Mouse (Mus musculus): ENCODE data around the gene Tcf7l2.

The Tcf7l2 gene

GRCm38 (mm10) chr19:55794194-55794945 lies 52.8 kb downstream of the Tcf7l2 start:
- no peak for DNase-seq (ENCODE audit: low spot score)

GRCm38 (mm10) chr19:55794946-55795340 lies 53.3 kb downstream of the Tcf7l2 start:
- no peak for DNase-seq (ENCODE audit: low spot score)

GRCm38 (mm10) chr19:55795349-55795748 lies 53.7 kb downstream of the Tcf7l2 start:
- DNase-seq (ENCODE audit: low spot score) = no peak

GRCm38 (mm10) chr19:55797834-55798233 lies 56.2 kb downstream of the Tcf7l2 start:
- DNase-seq (ENCODE audit: low spot score) = no peak

- DNase-seq (ENCODE audit: low spot score) = no peak
These were observed 57.8 kb downstream of the Tcf7l2 start for GRCm38 (mm10) chr19:55799411-55799810.

- DNase-seq (ENCODE audit: low spot score) = no peak
These were observed 58.4 kb downstream of the Tcf7l2 start for GRCm38 (mm10) chr19:55800059-55800458.

GRCm38 (mm10) chr19:55803121-55803520 lies 61.5 kb downstream of the Tcf7l2 start:
- no peak for DNase-seq (ENCODE audit: low spot score)

GRCm38 (mm10) chr19:55803797-55804196 lies 62.2 kb downstream of the Tcf7l2 start:
- DNase-seq (ENCODE audit: low spot score) = no peak

- DNase-seq (ENCODE audit: low spot score) = no peak
These were observed 63.2 kb downstream of the Tcf7l2 start for GRCm38 (mm10) chr19:55804795-55805194.

GRCm38 (mm10) chr19:55806434-55807193 lies 65.0 kb downstream of the Tcf7l2 start:
- DNase-seq (ENCODE audit: low spot score) = no peak

GRCm38 (mm10) chr19:55807194-55808053 lies 65.8 kb downstream of the Tcf7l2 start:
- DNase-seq (ENCODE audit: low spot score) = no peak

GRCm38 (mm10) chr19:55808304-55808703 lies 66.7 kb downstream of the Tcf7l2 start:
- no peak for DNase-seq (ENCODE audit: low spot score)

GRCm38 (mm10) chr19:55809539-55809938 lies 67.9 kb downstream of the Tcf7l2 start:
- DNase-seq (ENCODE audit: low spot score) = no peak

GRCm38 (mm10) chr19:55812236-55812635 lies 70.6 kb downstream of the Tcf7l2 start:
- no peak for DNase-seq (ENCODE audit: low spot score)

GRCm38 (mm10) chr19:55815010-55815790 lies 73.6 kb downstream of the Tcf7l2 start:
- no peak for DNase-seq (ENCODE audit: low spot score)

- no peak for DNase-seq (ENCODE audit: low spot score)
These were observed 75.4 kb downstream of the Tcf7l2 start for GRCm38 (mm10) chr19:55816974-55817373.

GRCm38 (mm10) chr19:55820202-55820601 lies 78.6 kb downstream of the Tcf7l2 start:
- DNase-seq (ENCODE audit: low spot score) = no peak

GRCm38 (mm10) chr19:55825001-55825827 lies 83.6 kb downstream of the Tcf7l2 start:
- no peak for DNase-seq (ENCODE audit: low spot score)

- DNase-seq (ENCODE audit: low spot score) = no peak
These were observed 84.4 kb downstream of the Tcf7l2 start for GRCm38 (mm10) chr19:55825951-55826507.

GRCm38 (mm10) chr19:55827613-55828259 lies 86.1 kb downstream of the Tcf7l2 start:
- DNase-seq (ENCODE audit: low spot score) = no peak

Data from urinary bladder, postnatal 10 days (tissue).